Mouse (Mus musculus) CH12.LX (cell line): Measurements from ENCODE around the gene Gemin8. TPM values are rescaled to one million over a fixed set of nuclear protein-coding genes. Genes with fewer than 3 reads are reported as not detected.

ENCODE experiments used
- DNase-seq: peaks from one replicate; pipeline ENCODE4 v3.0.0-alpha.2; 2013; ENCODE audit errors: extremely low read depth
- H3K27ac ChIP-seq: 2 replicates; pipeline ENCODE4 v1.5.1; 2012; ENCODE audit warnings: low read depth, mild to moderate bottlenecking, control low read depth, moderate library complexity; ENCODE audit not compliant: insufficient read depth
- H3K27me3 ChIP-seq: replicated peaks from 2 replicates; pipeline ENCODE3; 2012; ENCODE audit warnings: inconsistent platforms
- H3K36me3 ChIP-seq, 2 experiments: replicated peaks in 1 of 2; 2 replicates each; pipeline versions ENCODE3 to v1.6.1; 2012; ENCODE audit warnings: inconsistent platforms in 1 of 2, low read length in 1 of 2, mild to moderate bottlenecking in 1 of 2, mixed read lengths in 1 of 2, moderate library complexity in 1 of 2; ENCODE audit not compliant: control insufficient read depth in 1 of 2, insufficient read depth in 1 of 2
- H3K4me1 ChIP-seq, 2 experiments: 2 replicates each; pipeline ENCODE4 v1.6.1; 2012; ENCODE audit warnings: inconsistent platforms in 1 of 2, moderate library complexity in 1 of 2; ENCODE audit not compliant: insufficient read depth in 2 of 2, control insufficient read depth in 1 of 2
- H3K4me2 ChIP-seq: 2 replicates; pipeline ENCODE4 v1.6.1; 2012; ENCODE audit warnings: low read depth, mild to moderate bottlenecking, control low read depth; ENCODE audit not compliant: poor library complexity, insufficient read depth, severe bottlenecking
- H3K4me3 ChIP-seq, 3 experiments: fragments of 150-350 bp in 1 of 3; sonication (generic) in 1 of 3; replicated peaks in 1 of 3; 2 replicates each; pipeline versions ENCODE3 to v1.5.1; 2011 to 2012; ENCODE audit warnings: low read depth in 2 of 3, low read length in 2 of 3, mild to moderate bottlenecking in 2 of 3, moderate library complexity in 2 of 3, control low read depth in 1 of 3, improper control_type of control experiment in 1 of 3, inconsistent platforms in 1 of 3, mixed read lengths in 1 of 3; ENCODE audit not compliant: poor library complexity in 1 of 3
- H3K79me2 ChIP-seq: replicated peaks from 2 replicates; pipeline ENCODE4 v1.6.1; 2012; ENCODE audit warnings: mild to moderate bottlenecking, moderate library complexity; ENCODE audit not compliant: control insufficient read depth, poor library complexity, insufficient read depth, severe bottlenecking; ENCODE audit errors: extremely low read depth
- H3K9ac ChIP-seq: 2 replicates; pipeline ENCODE4 v1.6.1; 2012; ENCODE audit warnings: low read depth, mild to moderate bottlenecking, control low read depth, moderate library complexity; ENCODE audit not compliant: insufficient read depth
- H3K9me3 ChIP-seq: replicated peaks from 2 replicates; pipeline ENCODE3; 2012; ENCODE audit warnings: low read length, inconsistent platforms, mixed read lengths
- BHLHE40 ChIP-seq: IDR thresholded peaks from 2 replicates; pipeline ENCODE4 v1.6.1; 2011; ENCODE audit warnings: mild to moderate bottlenecking, low read depth, low read length, improper control_type of control experiment
- CHD2 ChIP-seq: IDR thresholded peaks from 2 replicates; pipeline ENCODE4 v1.6.1; 2011; ENCODE audit warnings: low read length, improper control_type of control experiment
- ETS1 ChIP-seq: conservative IDR thresholded peaks from 2 replicates; pipeline ENCODE4 v1.6.1; 2012; ENCODE audit warnings: low read depth, mild to moderate bottlenecking, inconsistent platforms, low read length, improper control_type of control experiment, moderate library complexity
- HCFC1 ChIP-seq: IDR thresholded peaks from 2 replicates; pipeline ENCODE4 v1.6.1; 2012; ENCODE audit warnings: low read depth, mild to moderate bottlenecking, inconsistent platforms, low read length, improper control_type of control experiment
- IRF4 ChIP-seq: IDR thresholded peaks from 2 replicates; pipeline ENCODE4 v1.6.1; 2014; ENCODE audit warnings: low read depth, mild to moderate bottlenecking, inconsistent platforms, low read length, improper control_type of control experiment
- JUND ChIP-seq: conservative IDR thresholded peaks from 2 replicates; pipeline ENCODE4 v1.6.1; 2011; ENCODE audit warnings: low read depth, low read length, improper control_type of control experiment
- KAT2A ChIP-seq: IDR thresholded peaks from 2 replicates; pipeline ENCODE4 v1.6.1; 2012; ENCODE audit warnings: low read length, improper control_type of control experiment, inconsistent platforms; ENCODE audit not compliant: insufficient replicate concordance
- MAX ChIP-seq: IDR thresholded peaks from 2 replicates; pipeline ENCODE4 v1.6.1; 2011; ENCODE audit warnings: low read length, improper control_type of control experiment
- MAZ ChIP-seq: IDR thresholded peaks from 2 replicates; pipeline ENCODE4 v1.6.1; 2012; ENCODE audit warnings: low read depth, mild to moderate bottlenecking, inconsistent platforms, low read length, improper control_type of control experiment, moderate library complexity
- MYC ChIP-seq: IDR thresholded peaks from 2 replicates; pipeline ENCODE4 v1.6.1; 2011; ENCODE audit warnings: low read depth, mild to moderate bottlenecking, improper control_type of control experiment, low read length
- NRF1 ChIP-seq: IDR thresholded peaks from 2 replicates; pipeline ENCODE4 v1.6.1; 2014; ENCODE audit warnings: low read depth, mild to moderate bottlenecking, inconsistent platforms, low read length, improper control_type of control experiment, moderate library complexity
- POLR2A ChIP-seq: IDR thresholded peaks from 2 replicates; pipeline ENCODE4 v1.6.1; 2011; ENCODE audit warnings: low read depth, mild to moderate bottlenecking, improper control_type of control experiment, low read length
- RAD21 ChIP-seq: IDR thresholded peaks from 2 replicates; pipeline ENCODE4 v1.6.1; 2011; ENCODE audit warnings: low read depth, mild to moderate bottlenecking, low read length, improper control_type of control experiment, moderate library complexity
- SMC3 ChIP-seq: IDR thresholded peaks from 2 replicates; pipeline ENCODE4 v1.6.1; 2011; ENCODE audit warnings: low read depth, low read length, improper control_type of control experiment
- TBP ChIP-seq: conservative IDR thresholded peaks from 2 replicates; pipeline ENCODE4 v1.6.1; 2011; ENCODE audit warnings: low read depth, low read length, improper control_type of control experiment
- UBTF ChIP-seq: IDR thresholded peaks from 2 replicates; pipeline ENCODE4 v1.6.1; 2012; ENCODE audit warnings: low read depth, mild to moderate bottlenecking, inconsistent platforms, low read length, improper control_type of control experiment, moderate library complexity
- USF1 ChIP-seq: IDR thresholded peaks from 2 replicates; pipeline ENCODE4 v1.6.1; 2014; ENCODE audit warnings: low read depth, mild to moderate bottlenecking, inconsistent platforms, low read length, improper control_type of control experiment
- ZC3H11A ChIP-seq: IDR thresholded peaks from 2 replicates; pipeline ENCODE4 v1.6.1; 2012; ENCODE audit warnings: low read depth, mild to moderate bottlenecking, inconsistent platforms, low read length, improper control_type of control experiment
- ZKSCAN1 ChIP-seq: IDR thresholded peaks from 2 replicates; pipeline ENCODE4 v1.6.1; 2012; ENCODE audit warnings: low read depth, inconsistent platforms, low read length, improper control_type of control experiment, borderline replicate concordance
- ZMIZ1 ChIP-seq: IDR thresholded peaks from 2 replicates; pipeline ENCODE4 v1.6.1; 2012; ENCODE audit warnings: low read depth, mild to moderate bottlenecking, inconsistent platforms, low read length, improper control_type of control experiment
- dilution Hi-C: fragments of 300-500 bp; cut with MboI; formaldehyde crosslinking; loops from 2 replicates; pipeline ENCODE4 v1.14.3; 2020; ENCODE audit warnings: low sequenced_read_pairs; ENCODE audit not compliant: extremely low pct_unique_long_range_greater_than_20kb, extremely low pct_ligation_motif_present
- in situ Hi-C: fragments of 300-500 bp; cut with MboI; formaldehyde crosslinking; loops from 3 replicates; pipeline ENCODE4 v1.14.3; 2019; ENCODE audit warnings: low sequenced_read_pairs, low pct_ligation_motif_present, low pct_unique_long_range_greater_than_20kb, mixed read lengths
- polyA plus RNA-seq: library from polyadenylated mRNA; unstranded; fragments of >175 nt; gene quantifications from 2 replicates; pipeline ENCODE4 v1.2.1, GENCODE M21; 2012; ENCODE audit warnings: low read depth; ENCODE audit not compliant: insufficient read length
- total RNA-seq, 2 experiments: library from RNA; depleted of rRNA; stranded (reverse); fragments of 300-350 nt in 1 of 2; fragments of >200 nt in 1 of 2; gene quantifications; 2 replicates each; pipeline ENCODE4 v1.2.3; 2012 to 2014

Gene Gemin8
- total and polyA plus RNA-seq, 3 experiments: 10.7 to 20.1 (median 13.0) TPM

- Histone ChIP-seq H3K4me1 (peaks cover 0 to 4% of the 10 kb centered on the region in 2 experiments; a peak in 1 of 4 replicates), H3K27ac (no peak overlapping the region), H3K27me3 (no peaks in the 10 kb centered on the region), H3K4me3 (no peak overlapping the region), H3K79me2 (no peaks in the 10 kb centered on the region), H3K4me2 (no peak overlapping the region), H3K36me3 (no peaks in the 10 kb centered on the region)
- dilution Hi-C loops: no loop called here
- TF ChIP-seq HCFC1 (no peak), BHLHE40 (no peak), MAX (no peak), RAD21 (no peak), CHD2 (no peak), UBTF (no peak), JUND (no peak), TBP (no peak), NRF1 (no peak), ZMIZ1 (no peak), ETS1 (no peak), MYC (no peak), IRF4 (no peak), POLR2A (no peak)
- TF ChIP-seq, all 38 proteins: peak for 0
- DNase-seq: no peak
- Histone ChIP-seq H3K9me3 (no peaks in the 10 kb centered on the region), H3K9ac (no peak overlapping the region)
- in situ Hi-C loops: no loop called here
Observed at GRCm38 (mm10) chrX:166236131-166236530, 65.9 kb downstream of the Gemin8 start.

DNA sequence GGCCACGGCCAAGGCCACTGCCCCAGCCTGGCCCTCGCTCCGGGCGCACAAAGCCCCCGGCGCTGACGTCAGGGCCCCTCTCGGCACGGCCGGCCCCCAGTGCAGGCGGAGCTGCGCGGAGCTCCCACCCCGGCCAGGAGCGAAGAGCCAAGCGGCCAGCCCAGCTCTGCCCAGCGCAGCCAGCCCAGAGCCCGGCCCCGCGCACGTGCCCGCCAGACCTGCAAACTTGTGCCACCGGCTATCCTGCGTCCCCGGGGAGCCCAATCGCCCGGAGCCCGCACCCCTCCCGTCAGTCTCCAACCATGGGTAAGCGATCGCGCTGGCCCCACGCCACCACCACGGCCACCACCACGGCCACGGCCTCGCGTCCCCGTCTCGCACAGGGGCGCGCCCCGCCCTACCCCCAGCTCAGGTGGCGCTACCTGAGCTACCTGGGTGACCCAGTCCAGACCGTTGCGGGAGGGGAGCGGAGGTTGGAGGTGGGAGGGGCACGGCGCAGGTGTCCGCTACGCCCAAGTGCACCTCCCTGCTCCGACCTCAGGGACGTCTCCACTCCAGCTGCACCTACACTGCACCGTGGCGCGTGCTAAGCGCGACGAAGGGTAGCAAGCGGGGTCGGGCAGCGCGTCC, 68.7 kb downstream of the Gemin8 start, which contains the start of gene Gpm6b:
TSS of gene Gpm6b (plus strand) at position 81 of the 630 bp plus-strand sequence.
- H3K36me3 ChIP-seq: no peaks in the 10 kb centered on the region
- no peak for TF ChIP-seq ZC3H11A
- TF ChIP-seq POLR2A: no peak
- no peak for TF ChIP-seq SMC3
- TF ChIP-seq MAZ: no peak
- TF ChIP-seq MYC: no peak
- no peak for TF ChIP-seq USF1
- TF ChIP-seq HCFC1: no peak
- TF ChIP-seq RAD21: no peak
- no peak for TF ChIP-seq KAT2A
- no peak for TF ChIP-seq ZKSCAN1
- TF ChIP-seq, all 38 proteins: peak for 0
- dilution Hi-C loops: no loop called here
- Histone ChIP-seq H3K9me3 (no peaks in the 10 kb centered on the region), H3K4me3 (peak within 1 kb of the TSS in 1 of 3 experiments; percentile 56), H3K27me3 (no peaks in the 10 kb centered on the region), H3K4me1 (no peaks in the 10 kb centered on the region), H3K9ac (no peak within 1 kb of the TSS), H3K27ac (no peak within 1 kb of the TSS), H3K79me2 (no peaks in the 10 kb centered on the region), H3K4me2 (peak within 1 kb of the TSS; percentile 47)
- DNase-seq: no peak
- in situ Hi-C loops: no loop called here
